Mouse (Mus musculus) left cerebral cortex, postnatal 4 days (tissue): ENCODE results near the gene Cntnap5c. TPM values are rescaled to one million over a fixed set of nuclear protein-coding genes. Genes with fewer than 3 reads are reported as not detected.

ENCODE experiments used
- DNase-seq: peaks from one replicate; pipeline ENCODE4 v3.0.0-alpha.2; 2022
- intact Hi-C: fragments of 180-260 bp; cut with DNase I; formaldehyde crosslinking; loops from one replicate; pipeline ENCODE4 v1.15.1; 2025
- total RNA-seq, 2 experiments: library from RNA; stranded (reverse); gene quantifications; 2 replicates each; pipeline ENCODE4 v1.2.3; 2021

Cntnap5c gene
- total RNA-seq, 2 experiments from 2014 or later, result 7.7 to 7.9 TPM

DNA sequence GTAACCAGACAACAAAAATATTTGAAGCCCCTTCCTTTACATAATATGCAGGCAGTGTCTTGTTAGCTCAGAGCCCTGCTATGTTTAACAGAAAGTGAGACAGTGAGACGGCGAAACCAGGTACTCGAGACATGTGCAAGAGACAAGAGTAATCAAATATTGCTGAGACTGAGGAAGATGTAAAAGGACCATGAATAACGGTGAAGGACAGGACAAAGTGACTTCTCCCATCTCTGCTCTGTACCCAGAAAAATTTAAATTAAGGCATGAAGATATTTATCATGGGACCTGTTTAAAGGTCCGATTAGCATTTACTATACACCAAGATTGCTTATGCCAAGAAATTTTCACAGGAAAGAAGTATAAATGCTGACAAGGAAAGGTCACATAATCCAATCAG, 233.5 kb downstream of the Cntnap5c start:
- intact Hi-C loops, result no loop called here
- DNase-seq, result no peak

DNA sequence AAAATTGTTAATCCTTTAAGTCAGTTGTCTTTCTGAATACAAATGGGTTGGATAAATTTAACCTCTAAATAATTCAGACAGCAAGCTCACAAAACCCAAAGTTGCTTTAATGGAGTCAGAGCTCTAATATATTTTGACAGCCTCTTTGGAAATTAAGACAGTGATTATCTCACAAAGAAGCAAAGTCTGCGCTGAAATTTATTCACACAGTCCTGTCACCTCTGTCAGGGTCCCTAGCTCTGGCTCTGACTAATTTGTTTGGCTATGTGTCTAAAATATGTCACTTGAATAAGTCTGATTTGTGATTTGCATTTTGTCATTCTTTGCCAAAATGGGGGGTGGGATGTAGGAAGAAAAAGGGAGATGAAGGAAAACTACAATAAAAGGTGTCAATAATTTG, 234.0 kb downstream of the Cntnap5c start:
- no peak for DNase-seq
- intact Hi-C loops, result no loop called here

DNA sequence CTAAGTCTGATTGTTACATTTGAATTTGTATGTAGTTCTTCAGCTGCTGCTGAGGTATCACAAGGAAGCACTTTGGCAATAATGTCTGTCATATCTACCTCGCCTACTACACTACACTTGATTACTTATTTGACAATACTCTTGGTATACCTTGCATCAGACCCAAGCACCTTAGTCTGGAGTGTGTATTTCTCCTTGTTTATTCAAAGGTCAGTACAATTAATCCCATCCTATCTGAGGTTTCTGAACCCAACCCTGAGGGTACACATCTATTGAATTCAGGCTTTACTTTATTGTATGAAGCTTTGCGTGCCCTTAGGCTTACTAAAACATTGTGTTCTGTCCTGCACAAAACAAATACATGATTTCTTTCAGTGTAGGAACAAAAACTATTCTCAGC, 235.1 kb downstream of the Cntnap5c start:
- intact Hi-C loops, result no loop called here
- no peak for DNase-seq

- no peak for DNase-seq
- intact Hi-C loops, result no loop called here
Measured at GRCm38 (mm10) chr17:58041178-58041577, 271.8 kb downstream of the Cntnap5c start.

DNA sequence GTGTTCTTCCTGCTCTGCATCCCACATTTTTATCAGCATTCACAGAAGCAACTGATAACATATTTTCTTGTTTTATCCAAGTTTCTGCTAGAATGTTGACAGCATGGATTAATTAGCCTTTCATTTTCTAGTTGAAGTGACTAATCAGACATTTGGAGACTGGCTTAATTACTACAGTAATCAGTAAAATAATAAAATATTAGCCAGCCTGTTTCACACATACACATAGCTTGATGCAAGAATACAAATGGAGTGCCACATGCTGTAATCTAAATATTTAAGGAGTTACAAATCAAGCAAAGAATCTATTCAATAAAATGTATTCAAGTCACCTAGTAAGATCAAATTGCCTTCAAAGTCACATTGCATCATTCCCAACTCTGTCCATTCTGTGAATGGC, 275.8 kb downstream of the Cntnap5c start:
- DNase-seq, result no peak
- intact Hi-C loops, result no loop called here

DNA sequence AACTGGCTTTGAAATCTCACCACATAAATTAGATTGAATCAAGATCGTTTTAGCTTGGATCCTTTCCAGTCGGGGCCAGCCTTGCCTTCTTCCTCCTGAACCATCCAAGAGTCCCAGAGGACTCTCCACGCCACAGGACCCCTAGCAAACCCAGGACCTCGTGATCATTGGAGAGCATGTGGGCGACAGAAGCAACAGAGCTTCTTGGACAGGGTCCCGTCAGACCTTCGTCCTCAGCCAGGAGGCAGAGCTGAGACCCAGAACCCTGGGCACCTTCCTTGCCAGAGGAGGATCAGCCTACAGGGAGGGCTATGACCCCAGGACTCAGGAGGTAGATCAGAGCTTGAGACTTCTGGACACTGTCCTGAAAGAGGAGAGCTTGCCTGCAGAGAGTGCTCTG, 300.5 kb downstream of the Cntnap5c start:
- intact Hi-C loops, result no loop called here
- DNase-seq, result peak; percentile 45

DNA sequence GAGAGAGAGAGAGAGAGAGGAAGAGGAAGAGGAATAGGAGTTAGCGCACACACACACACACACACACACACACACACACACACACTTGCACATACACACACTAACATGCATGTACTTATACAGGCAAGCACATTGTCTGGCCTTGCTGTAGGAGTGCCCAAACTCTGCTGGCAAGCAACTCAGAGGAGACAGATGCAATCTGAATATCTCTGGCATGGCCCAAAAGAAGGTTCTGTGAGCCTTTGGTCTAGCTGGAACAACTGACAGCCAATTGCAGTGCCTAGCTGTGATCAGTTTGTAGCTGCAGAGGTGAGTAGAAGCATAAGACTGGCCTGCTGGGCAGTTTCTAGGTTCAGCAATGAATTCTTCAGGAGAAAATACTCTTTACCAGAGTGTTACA, 313.3 kb downstream of the Cntnap5c start:
- peak; percentile 57 for DNase-seq
- intact Hi-C loops, result no loop called here

DNA sequence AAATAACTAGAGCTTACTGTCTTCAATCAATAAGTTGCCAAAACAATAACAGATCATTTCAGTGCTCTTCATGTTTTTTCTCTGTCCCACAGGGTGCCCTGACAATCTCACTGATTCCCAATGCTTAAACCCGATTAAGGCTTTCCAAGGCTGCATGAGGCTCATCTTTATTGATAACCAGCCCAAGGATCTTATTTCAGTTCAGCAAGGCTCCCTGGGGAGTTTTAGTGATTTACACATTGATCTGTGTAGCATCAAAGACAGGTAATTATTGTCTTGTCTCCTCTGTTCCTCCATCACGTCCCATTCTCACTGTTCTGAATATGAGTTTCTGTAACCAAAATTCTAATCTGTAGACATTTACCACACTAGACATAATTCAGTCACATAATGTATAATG, 335.1 kb downstream of the Cntnap5c start:
- intact Hi-C loops, result no loop called here
- DNase-seq, result no peak

DNA sequence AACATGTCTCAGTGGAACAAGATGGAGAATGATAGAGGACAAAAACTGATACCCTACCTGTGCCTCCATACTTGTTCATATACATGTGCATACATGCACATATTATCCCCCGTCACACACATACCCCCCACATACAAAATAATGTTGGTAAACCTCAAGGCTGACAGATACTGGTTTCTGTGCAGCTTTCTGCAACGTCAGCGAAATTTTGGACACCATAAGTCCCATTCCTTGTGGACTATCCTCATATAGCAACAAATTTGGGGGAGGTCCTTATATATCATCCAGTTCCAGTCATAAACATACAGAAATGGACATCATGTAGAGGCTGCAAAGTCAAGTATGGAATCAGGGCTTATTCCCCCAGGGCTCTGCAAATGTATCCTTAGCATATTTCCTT, 338.5 kb downstream of the Cntnap5c start:
- intact Hi-C loops, result no loop called here
- DNase-seq, result no peak

DNA sequence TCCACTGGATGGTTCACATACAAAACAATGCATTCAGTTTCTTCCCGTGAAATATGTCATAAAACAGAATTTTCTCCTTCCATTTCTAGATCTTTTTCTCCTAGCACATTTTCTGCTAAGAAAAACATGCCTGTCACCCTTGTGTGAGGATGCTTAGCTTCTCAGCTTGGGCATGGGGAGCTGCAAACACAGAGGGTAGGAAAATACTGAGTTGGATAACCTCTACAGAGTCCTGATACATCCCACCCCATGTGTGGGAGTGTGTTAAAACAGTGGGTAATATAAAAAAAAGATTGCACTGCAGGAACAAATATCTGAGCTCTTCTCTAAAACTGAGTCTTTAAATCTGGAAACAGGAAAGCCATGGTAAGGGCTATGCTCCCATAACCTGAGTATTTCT, 339.0 kb downstream of the Cntnap5c start:
- intact Hi-C loops, result no loop called here
- DNase-seq, result no peak

GRCm38 (mm10) chr17:58187171-58187570, 417.8 kb downstream of the Cntnap5c start:
- intact Hi-C loops, result no loop called here

GRCm38 (mm10) chr17:58201148-58201547, 431.8 kb downstream of the Cntnap5c start:
- intact Hi-C loops, result no loop called here
- no peak for DNase-seq

More at GRCm38 (mm10) chr17:58187171-58187570, 417.8 kb downstream of the Cntnap5c start:
- DNase-seq, result no peak

- no peak for DNase-seq
- intact Hi-C loops, result no loop called here
Measured at GRCm38 (mm10) chr17:58268058-58268457, 498.7 kb downstream of the Cntnap5c start.

DNA sequence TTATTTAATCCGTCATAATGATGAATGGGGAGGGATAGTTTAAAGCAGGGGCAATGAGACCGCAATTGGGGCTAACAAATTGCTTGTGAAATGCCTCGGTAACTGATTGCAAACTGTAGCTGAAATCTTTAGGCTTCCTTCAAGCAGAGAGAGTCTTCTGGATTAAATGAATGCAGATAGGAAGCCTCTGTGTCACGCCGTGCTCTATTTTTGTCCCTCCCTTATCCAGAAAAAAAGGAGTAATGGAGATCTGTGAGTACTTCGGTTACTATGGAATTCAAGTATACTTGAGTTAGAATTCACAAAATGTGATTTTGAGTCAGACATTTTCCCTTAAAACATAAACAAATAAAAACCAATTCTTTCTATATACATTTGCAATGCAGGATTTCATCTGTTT, 581.9 kb downstream of the Cntnap5c start:
- DNase-seq, result no peak
- intact Hi-C loops, result no loop called here

DNA sequence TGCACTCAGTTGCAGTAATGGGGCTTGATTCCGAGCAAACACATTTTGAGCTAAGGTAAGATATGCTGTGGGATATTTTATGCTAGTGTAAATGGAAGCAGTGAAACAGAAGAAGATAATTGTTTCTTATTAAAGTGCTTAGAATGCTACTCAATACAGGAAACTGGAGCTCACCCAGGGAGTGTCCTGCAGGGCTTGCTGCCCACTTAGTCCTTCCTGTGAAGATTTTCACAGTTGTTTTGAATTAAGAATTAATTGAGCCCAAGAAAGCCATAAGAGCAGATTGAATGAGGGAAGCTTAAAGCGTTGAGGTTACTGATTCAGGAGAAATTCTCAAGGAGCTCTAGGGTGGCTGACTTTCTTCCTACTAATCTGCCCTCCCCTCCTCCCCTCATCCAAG, 586.9 kb downstream of the Cntnap5c start:
- intact Hi-C loops, result no loop called here
- no peak for DNase-seq

DNA sequence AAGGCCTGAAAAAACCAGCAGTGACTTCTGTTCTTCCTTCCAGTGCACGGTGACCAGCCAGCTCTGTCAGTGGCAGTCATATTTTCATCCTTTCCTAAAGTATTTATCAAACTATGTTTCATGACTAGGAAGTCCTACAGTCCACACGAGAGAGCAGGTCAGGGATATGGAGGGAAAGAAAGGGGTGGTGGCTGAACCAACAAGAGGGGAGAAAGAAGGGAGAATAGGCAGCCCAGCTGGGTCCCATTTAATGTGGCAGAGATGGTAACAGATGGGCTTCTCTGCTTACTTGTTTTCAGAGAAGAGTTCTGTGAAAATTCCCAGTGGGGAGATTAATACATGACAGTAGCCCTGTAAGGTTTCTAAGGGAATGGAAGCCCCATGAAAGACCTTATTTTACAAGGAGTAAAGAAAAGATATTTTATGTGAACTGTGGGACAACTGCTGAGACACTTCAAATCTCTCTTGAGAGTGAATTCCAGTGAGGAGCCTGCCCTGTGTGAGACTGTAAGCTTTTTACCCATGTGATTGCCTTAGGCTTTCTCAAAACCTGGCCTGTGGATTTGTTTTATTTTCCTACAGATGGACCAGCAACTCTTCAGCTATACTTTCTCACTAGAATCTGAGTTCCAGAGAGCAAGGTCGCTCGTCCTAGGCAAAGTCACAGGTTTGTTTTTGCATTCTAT, 594.4 kb downstream of the Cntnap5c start:
- intact Hi-C loops, result no loop called here
- peak; percentile 1 for DNase-seq

- no peak for DNase-seq
- intact Hi-C loops, result no loop called here
Measured at GRCm38 (mm10) chr17:58370089-58370488, 600.7 kb downstream of the Cntnap5c start.

- peak; percentile 13 for DNase-seq
Measured at GRCm38 (mm10) chr17:58407769-58408168, 638.4 kb downstream of the Cntnap5c start.

GRCm38 (mm10) chr17:58408756-58409155, 639.4 kb downstream of the Cntnap5c start:
- intact Hi-C loops, result no loop called here
- peak; percentile 37 for DNase-seq

More at GRCm38 (mm10) chr17:58407769-58408168, 638.4 kb downstream of the Cntnap5c start:
- intact Hi-C loops, result no loop called here

DNA sequence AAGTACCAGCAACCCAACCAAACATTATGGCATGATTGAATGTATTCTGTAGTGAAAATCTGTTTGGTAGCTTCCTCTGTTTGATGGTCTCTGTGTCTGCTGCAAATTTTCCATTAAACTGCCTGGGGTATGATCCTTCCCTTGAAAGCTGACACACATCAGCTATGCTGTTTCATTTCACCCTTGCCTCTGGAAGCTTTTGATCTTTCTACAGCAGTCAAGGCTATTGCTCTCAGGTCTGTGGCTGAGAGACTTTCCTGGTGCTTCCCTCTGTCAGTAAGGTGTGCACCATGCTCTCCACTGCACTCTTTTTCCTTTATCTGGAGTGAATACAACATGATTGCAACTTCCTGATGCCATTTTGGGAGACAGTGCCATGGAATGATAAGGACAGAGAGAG, 668.1 kb downstream of the Cntnap5c start:
- intact Hi-C loops, result no loop called here
- no peak for DNase-seq
